Mouse (Mus musculus): Measurements from ENCODE around the gene Tmem209. TPM values are rescaled to one million over a fixed set of nuclear protein-coding genes. Genes with fewer than 3 reads are reported as not detected.

Gene Tmem209
- total and polyA plus RNA-seq, 2 experiments from 2014 or later, result 24.2 to 49.8 TPM

GRCm38 (mm10) chr6:30551644-30552580, 42.3 kb upstream of the Tmem209 start:
- 14% methylated on average over 23 of the region's 23 CpGs for WGBS
- no peaks in the 10 kb centered on the region for H3K9me3 ChIP-seq (ENCODE audit: low read length)
- peak overlapping the region; percentile 29 for H3K4me3 ChIP-seq (ENCODE audit: low read depth, low read length)
- H3K27me3 ChIP-seq (ENCODE audit: insufficient read depth, low read length), result no peaks in the 10 kb centered on the region
- no peaks in the 10 kb centered on the region for H3K36me3 ChIP-seq (ENCODE audit: insufficient read depth)
- peak; percentile 85 for DNase-seq
- peak overlapping the region; percentile 84 for H3K27ac ChIP-seq (ENCODE audit: low read depth, low read length)
- peak; percentile 87 for ATAC-seq
- peak overlapping the region; percentile 64 for H3K9ac ChIP-seq
- H3K4me1 ChIP-seq (ENCODE audit: insufficient read depth), result peaks cover 32% of the 10 kb centered on the region
- H3K4me2 ChIP-seq (ENCODE audit: low read depth), result peak overlapping the region; percentile 64
- peak; percentile 55 for TF ChIP-seq CTCF (IDR thresholded peaks at IDR 0.05; ENCODE audit: low read depth)

- Histone ChIP-seq H3K9ac (no peak overlapping the region), H3K36me3 (ENCODE audit: insufficient read depth) (no peaks in the 10 kb centered on the region), H3K4me1 (ENCODE audit: insufficient read depth) (peaks cover 39% of the 10 kb centered on the region), H3K4me3 (ENCODE audit: low read depth, low read length) (no peak overlapping the region), H3K9me3 (ENCODE audit: low read length) (no peaks in the 10 kb centered on the region), H3K27me3 (ENCODE audit: insufficient read depth, low read length) (no peaks in the 10 kb centered on the region), H3K4me2 (ENCODE audit: low read depth) (no peak overlapping the region; the same call in 1 of the 2 replicates), H3K27ac (ENCODE audit: low read depth, low read length) (peak overlapping the region; percentile 84)
- TF ChIP-seq CTCF (IDR thresholded peaks at IDR 0.05; ENCODE audit: low read depth), result no peak
- ATAC-seq, result peak; percentile 46; the same call in 1 of the 2 replicates
- peak; percentile 52 for DNase-seq
These were observed 41.6 kb upstream of the Tmem209 start for GRCm38 (mm10) chr6:30551193-30551515.

- no peak overlapping the region for H3K4me3 ChIP-seq (ENCODE audit: low read depth, low read length)
- ATAC-seq, result no peak
- H3K27me3 ChIP-seq (ENCODE audit: insufficient read depth, low read length), result no peaks in the 10 kb centered on the region
- WGBS, result 45% methylated on average over 7 of the region's 7 CpGs
- H3K4me1 ChIP-seq (ENCODE audit: insufficient read depth), result peaks cover 39% of the 10 kb centered on the region
- H3K9ac ChIP-seq, result no peak overlapping the region
- no peak overlapping the region for H3K4me2 ChIP-seq (ENCODE audit: low read depth)
- peak overlapping the region; percentile 84 for H3K27ac ChIP-seq (ENCODE audit: low read depth, low read length)
- H3K36me3 ChIP-seq (ENCODE audit: insufficient read depth), result no peaks in the 10 kb centered on the region
- H3K9me3 ChIP-seq (ENCODE audit: low read length), result no peaks in the 10 kb centered on the region
- TF ChIP-seq CTCF (IDR thresholded peaks at IDR 0.05; ENCODE audit: low read depth), result no peak
- no peak for DNase-seq
These were observed 41.1 kb upstream of the Tmem209 start for GRCm38 (mm10) chr6:30550496-30551192.

- no peaks in the 10 kb centered on the region for H3K27me3 ChIP-seq (ENCODE audit: insufficient read depth, low read length)
- peak overlapping the region; percentile 17; the same call in 1 of the 2 replicates for H3K27ac ChIP-seq (ENCODE audit: low read depth, low read length)
- no peaks in the 10 kb centered on the region for H3K9me3 ChIP-seq (ENCODE audit: low read length)
- no peaks in the 10 kb centered on the region for H3K36me3 ChIP-seq (ENCODE audit: insufficient read depth)
- ATAC-seq (no peak), DNase-seq (peak; percentile 50)
- no peak overlapping the region for H3K4me2 ChIP-seq (ENCODE audit: low read depth)
- peaks cover 39% of the 10 kb centered on the region for H3K4me1 ChIP-seq (ENCODE audit: insufficient read depth)
- no peak overlapping the region for H3K4me3 ChIP-seq (ENCODE audit: low read depth, low read length)
- H3K9ac ChIP-seq, result no peak overlapping the region
- 17% methylated on average over 15 of the region's 15 CpGs for WGBS
- no peak for TF ChIP-seq CTCF (IDR thresholded peaks at IDR 0.05; ENCODE audit: low read depth)
These were observed 39.7 kb upstream of the Tmem209 start for GRCm38 (mm10) chr6:30549231-30549761.

GRCm38 (mm10) chr6:30547656-30548306, 38.2 kb upstream of the Tmem209 start:
- Histone ChIP-seq H3K9me3 (ENCODE audit: low read length) (no peaks in the 10 kb centered on the region), H3K27ac (ENCODE audit: low read depth, low read length) (peak overlapping the region; percentile 88; the same call in 1 of the 2 replicates), H3K4me2 (ENCODE audit: low read depth) (peak overlapping the region; percentile 53), H3K4me1 (ENCODE audit: insufficient read depth) (peaks cover 36% of the 10 kb centered on the region), H3K36me3 (ENCODE audit: insufficient read depth) (no peaks in the 10 kb centered on the region), H3K9ac (no peak overlapping the region), H3K4me3 (ENCODE audit: low read depth, low read length) (peak overlapping the region; percentile 22; the same call in 1 of the 2 replicates), H3K27me3 (ENCODE audit: insufficient read depth, low read length) (no peaks in the 10 kb centered on the region)
- DNase-seq (no peak), ATAC-seq (no peak)
- WGBS, result 20% methylated on average over 9 of the region's 9 CpGs
- no peak for TF ChIP-seq CTCF (IDR thresholded peaks at IDR 0.05; ENCODE audit: low read depth)

GRCm38 (mm10) chr6:30547274-30547645, 37.7 kb upstream of the Tmem209 start:
- peak; percentile 36; the same call in 1 of the 2 replicates for ATAC-seq
- Histone ChIP-seq H3K9ac (peak overlapping the region; percentile 36), H3K36me3 (ENCODE audit: insufficient read depth) (no peaks in the 10 kb centered on the region), H3K9me3 (ENCODE audit: low read length) (no peaks in the 10 kb centered on the region), H3K27me3 (ENCODE audit: insufficient read depth, low read length) (no peaks in the 10 kb centered on the region), H3K27ac (ENCODE audit: low read depth, low read length) (peak overlapping the region; percentile 88), H3K4me2 (ENCODE audit: low read depth) (peak overlapping the region; percentile 53), H3K4me3 (ENCODE audit: low read depth, low read length) (peak overlapping the region; percentile 22), H3K4me1 (ENCODE audit: insufficient read depth) (peaks cover 32% of the 10 kb centered on the region)
- WGBS, result 3% methylated on average over 17 of the region's 17 CpGs
- TF ChIP-seq CTCF (IDR thresholded peaks at IDR 0.05; ENCODE audit: low read depth), result no peak
- peak; percentile 78 for DNase-seq

Measured in forebrain, postnatal 0 days (tissue).